In the genomic region with DNA sequence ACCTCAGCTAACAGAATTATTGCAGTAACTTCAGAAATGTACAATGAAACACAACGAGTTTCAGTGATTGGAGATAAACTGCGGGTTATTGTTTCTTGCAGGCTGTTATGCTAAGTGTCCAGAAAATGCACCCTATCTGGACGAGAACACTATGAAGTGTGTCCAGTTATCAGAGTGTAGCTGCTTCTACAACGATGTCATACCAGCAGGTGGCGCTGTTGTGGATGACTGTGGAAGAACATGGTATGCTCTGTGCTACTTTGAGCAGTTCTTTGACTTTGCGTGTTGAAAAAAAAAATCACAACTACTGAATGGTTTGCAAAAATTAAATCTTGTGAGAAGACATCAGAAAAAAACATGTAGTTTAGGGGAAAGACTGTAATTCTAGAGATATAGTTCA, we compare ENCODE assay signal across 9 mouse cellular contexts.
DNase-seq lines count a peak whose midpoint lies in the region; ATAC-seq and TF ChIP-seq lines count a peak whose summit lies in the region.
"Had no signal": no experiment of that assay in that cellular context is flagged by ENCODE, and none has a peak within 500 bp of the region (broad histone marks: within the 10 kb centered on the region; RNA-seq: fewer than 3 reads in every experiment).

No protein-coding gene starts in this region.

- H3K27me3 ChIP-seq in heart, postnatal 0 days (ENCODE audit: control insufficient read depth, insufficient read depth, low read length), result no peaks in the 10 kb centered on the region
- no peaks in the 10 kb centered on the region for H3K27me3 ChIP-seq in heart, embryonic 12.5 days (replicated peaks)
- no peaks in the 10 kb centered on the region for H3K27me3 ChIP-seq in liver, postnatal 0 days (ENCODE audit: insufficient read depth, low read length)

- TF ChIP-seq CTCF in heart, postnatal 0 days (IDR thresholded peaks at IDR 0.05; ENCODE audit: low read depth), result peak; percentile 40
- TF ChIP-seq CTCF in liver, postnatal 0 days (IDR thresholded peaks at IDR 0.05; ENCODE audit: low read depth), result peak; percentile 47

- no peak for DNase-seq in heart, postnatal 0 days (ENCODE audit: low spot score)
- peak; percentile 6 for DNase-seq in lung, postnatal 14 days
- no peak for DNase-seq in lung, postnatal 25 days (ENCODE audit: low spot score)
- DNase-seq in WW6 (ENCODE audit: low read depth, low spot score), result peak; percentile 16
- DNase-seq in liver, postnatal 0 days, result peak; percentile 22
- no peak for DNase-seq in yolk sac, embryonic 10.5 days (ENCODE audit: low spot score)
- no peak for DNase-seq in frontal cortex, postnatal 25 days (ENCODE audit: low spot score in 2 of 2)

- H3K9ac ChIP-seq in heart, postnatal 0 days (replicated peaks; ENCODE audit: low read depth, low read length), result no peak overlapping the region
- H3K9ac ChIP-seq in heart, embryonic 12.5 days, result no peak overlapping the region
- no peak overlapping the region for H3K9ac ChIP-seq in liver, postnatal 0 days (replicated peaks)

- no peaks in the 10 kb centered on the region for H3K9me3 ChIP-seq in heart, postnatal 0 days (replicated peaks; ENCODE audit: control insufficient read depth, low read length)
- 0 out of 2 replicates have a peak, but pooled peaks cover 3% of the 10 kb centered on the region for H3K9me3 ChIP-seq in heart, embryonic 12.5 days (replicated peaks)
- H3K9me3 ChIP-seq in liver, postnatal 0 days (ENCODE audit: low read length), result no peaks in the 10 kb centered on the region

- no peak for TF ChIP-seq EP300 in heart, postnatal 0 days (IDR thresholded peaks at IDR 0.05; ENCODE audit: low read depth)
- no peak for TF ChIP-seq EP300 in liver, postnatal 0 days (IDR thresholded peaks at IDR 0.05; ENCODE audit: low read depth)

- no peak overlapping the region for H3K4me2 ChIP-seq in heart, postnatal 0 days (ENCODE audit: low read depth, low read length)
- no peak overlapping the region for H3K4me2 ChIP-seq in heart, embryonic 12.5 days
- H3K4me2 ChIP-seq in liver, postnatal 0 days (ENCODE audit: low read depth, low read length), result no peak overlapping the region

- 59% methylated on average over 6 of the region's 6 CpGs for whole genome bisulfite sequencing in heart, postnatal 0 days
- 52% methylated on average over 6 of the region's 6 CpGs for whole genome bisulfite sequencing in heart, embryonic 12.5 days
- WGBS in liver, postnatal 0 days (ENCODE audit: insufficient replicate concordance), result 57% methylated on average over 6 of the region's 6 CpGs

- H3K4me3 ChIP-seq in heart, postnatal 0 days (ENCODE audit: low read depth, low read length), result no peak overlapping the region
- no peak overlapping the region for H3K4me3 ChIP-seq in heart, embryonic 12.5 days
- no peak overlapping the region for H3K4me3 ChIP-seq in liver, postnatal 0 days (ENCODE audit: low read depth, low read length)

- ATAC-seq in heart, postnatal 0 days (ENCODE audit: insufficient read depth, low read depth), result no peak
- no peak for ATAC-seq in heart, embryonic 12.5 days (ENCODE audit: insufficient number of reproducible peaks, low FRiP score)
- no peak for ATAC-seq in liver, postnatal 0 days
- ATAC-seq: forebrain, embryonic 16.5 days had no signal

- no peaks in the 10 kb centered on the region for H3K4me1 ChIP-seq in heart, postnatal 0 days (ENCODE audit: control insufficient read depth, insufficient read depth)
- H3K4me1 ChIP-seq in heart, embryonic 12.5 days (replicated peaks), result no peaks in the 10 kb centered on the region
- H3K4me1 ChIP-seq in liver, postnatal 0 days (ENCODE audit: insufficient read depth), result no peaks in the 10 kb centered on the region

- H3K36me3 ChIP-seq in heart, postnatal 0 days (replicated peaks; ENCODE audit: control insufficient read depth, insufficient read depth, low read length), result no peaks in the 10 kb centered on the region
- no peaks in the 10 kb centered on the region for H3K36me3 ChIP-seq in heart, embryonic 12.5 days
- no peaks in the 10 kb centered on the region for H3K36me3 ChIP-seq in liver, postnatal 0 days (replicated peaks; ENCODE audit: insufficient read depth, low read length)

- no peak overlapping the region for H3K27ac ChIP-seq in heart, postnatal 0 days (ENCODE audit: low read depth)
- no peak overlapping the region for H3K27ac ChIP-seq in heart, embryonic 12.5 days (ENCODE audit: poor library complexity, severe bottlenecking)
- H3K27ac ChIP-seq in liver, postnatal 0 days (ENCODE audit: low read depth), result no peak overlapping the region

Comparison
In these comparisons a context has a peak if more than half of its experiments do, and no peak if none do; other contexts are left out.
1. DNase-seq: peak in lung, postnatal 14 days (single experiment), WW6 (single experiment) and liver, postnatal 0 days (single experiment); none in heart, postnatal 0 days (single experiment), lung, postnatal 25 days (single experiment), yolk sac, embryonic 10.5 days (single experiment) and frontal cortex, postnatal 25 days (0 of 2).